Mouse (Mus musculus): Measurements from ENCODE around the gene Ppp4r3b. TPM values are rescaled to one million over a fixed set of nuclear protein-coding genes. Genes with fewer than 3 reads are reported as not detected.

The Ppp4r3b gene
- total RNA-seq (2014; rRNA removed) (37.7 and 38.8 TPM in 2 replicates), polyA plus RNA-seq (2012; rRNA removed) (5.1 and 5.7 TPM in 2 replicates)

DNA sequence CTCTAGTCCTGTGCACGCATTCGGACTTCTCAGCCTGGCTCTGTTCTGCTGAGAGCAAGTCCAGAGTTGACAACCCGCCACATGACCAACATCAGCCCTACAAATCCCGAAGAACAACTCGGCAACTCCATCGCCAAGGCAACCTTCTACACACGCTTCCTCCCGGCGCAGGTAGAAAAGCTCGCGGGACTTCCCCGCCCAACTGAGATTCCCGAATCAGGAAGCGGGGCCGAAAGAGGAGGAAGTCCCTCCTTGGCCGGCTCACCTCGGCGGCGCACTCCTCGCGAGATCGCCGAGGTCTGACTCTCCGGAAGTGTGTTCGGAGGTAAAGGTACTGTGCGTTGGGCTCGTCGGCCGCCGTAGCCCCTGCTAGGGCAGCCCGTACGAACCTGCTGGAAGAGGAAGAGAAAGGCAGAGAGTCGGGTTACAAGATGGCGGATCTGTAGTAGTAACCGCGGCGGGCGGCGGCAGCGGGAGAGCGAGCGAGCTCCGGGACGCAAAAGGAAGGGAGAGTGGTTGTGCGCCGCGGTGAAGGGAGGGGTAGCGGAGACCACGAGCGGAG, at the start of gene Ppp4r3b:
TSS of gene Ppp4r3b (plus strand) at position 328 of the 562 bp plus-strand sequence.
- Histone ChIP-seq H3K36me3 (ENCODE audit: control insufficient read depth, insufficient read depth, low read length) (no peaks in the 10 kb centered on the region), H3K27me3 (ENCODE audit: control insufficient read depth, insufficient read depth, low read length) (no peaks in the 10 kb centered on the region), H3K4me1 (ENCODE audit: control insufficient read depth, insufficient read depth, low read length) (peaks cover 1% of the 10 kb centered on the region; the same call in 1 of the 2 replicates), H3K4me3 (ENCODE audit: insufficient read depth, low read depth, low read length) (peak within 1 kb of the TSS; percentile 98), H3K79me2 (ENCODE audit: control insufficient read depth, insufficient read depth, low read length) (peaks cover 3% of the 10 kb centered on the region; the same call in 1 of the 2 replicates), H3K9ac (ENCODE audit: low read depth, low read length) (peak within 1 kb of the TSS; percentile 89), H3K27ac (replicated peaks; ENCODE audit: insufficient read depth, low read depth, low read length) (peak within 1 kb of the TSS; percentile 72)
- WGBS = under 1% methylated on average over 50 of the region's 50 CpGs
- DNase-seq (ENCODE audit: extremely low read depth, low read depth, low spot score) = peak; percentile 93
- peak; percentile 61; the same call in 1 of the 2 replicates for TF ChIP-seq POLR2A (IDR thresholded peaks at IDR 0.05; ENCODE audit: extremely low read depth, insufficient read depth, low read length)
- TF ChIP-seq CTCF (IDR thresholded peaks at IDR 0.05; ENCODE audit: low read depth, low read length) = no peak

GRCm38 (mm10) chr11:29129862-29130384, 42.8 kb upstream of the Ppp4r3b start:
- H3K9ac ChIP-seq (ENCODE audit: low read depth, low read length) = no peak overlapping the region
- no peak for DNase-seq (ENCODE audit: extremely low read depth, low read depth, low spot score)
- H3K79me2 ChIP-seq (ENCODE audit: control insufficient read depth, insufficient read depth, low read length) = no peaks in the 10 kb centered on the region; the same call in 1 of the 2 replicates
- 44% methylated on average over 11 of the region's 11 CpGs for WGBS
- TF ChIP-seq CTCF (IDR thresholded peaks at IDR 0.05; ENCODE audit: low read depth, low read length) = no peak
- no peak for TF ChIP-seq POLR2A (IDR thresholded peaks at IDR 0.05; ENCODE audit: extremely low read depth, insufficient read depth, low read length)
- no peaks in the 10 kb centered on the region for H3K27me3 ChIP-seq (ENCODE audit: control insufficient read depth, insufficient read depth, low read length)
- H3K27ac ChIP-seq (replicated peaks; ENCODE audit: insufficient read depth, low read depth, low read length) = no peak overlapping the region
- peaks cover 7% of the 10 kb centered on the region for H3K36me3 ChIP-seq (ENCODE audit: control insufficient read depth, insufficient read depth, low read length)
- H3K4me3 ChIP-seq (ENCODE audit: insufficient read depth, low read depth, low read length) = peak overlapping the region; percentile 95
- H3K4me1 ChIP-seq (ENCODE audit: control insufficient read depth, insufficient read depth, low read length) = 0 out of 2 replicates have a peak, but pooled peaks cover 1% of the 10 kb centered on the region

DNA sequence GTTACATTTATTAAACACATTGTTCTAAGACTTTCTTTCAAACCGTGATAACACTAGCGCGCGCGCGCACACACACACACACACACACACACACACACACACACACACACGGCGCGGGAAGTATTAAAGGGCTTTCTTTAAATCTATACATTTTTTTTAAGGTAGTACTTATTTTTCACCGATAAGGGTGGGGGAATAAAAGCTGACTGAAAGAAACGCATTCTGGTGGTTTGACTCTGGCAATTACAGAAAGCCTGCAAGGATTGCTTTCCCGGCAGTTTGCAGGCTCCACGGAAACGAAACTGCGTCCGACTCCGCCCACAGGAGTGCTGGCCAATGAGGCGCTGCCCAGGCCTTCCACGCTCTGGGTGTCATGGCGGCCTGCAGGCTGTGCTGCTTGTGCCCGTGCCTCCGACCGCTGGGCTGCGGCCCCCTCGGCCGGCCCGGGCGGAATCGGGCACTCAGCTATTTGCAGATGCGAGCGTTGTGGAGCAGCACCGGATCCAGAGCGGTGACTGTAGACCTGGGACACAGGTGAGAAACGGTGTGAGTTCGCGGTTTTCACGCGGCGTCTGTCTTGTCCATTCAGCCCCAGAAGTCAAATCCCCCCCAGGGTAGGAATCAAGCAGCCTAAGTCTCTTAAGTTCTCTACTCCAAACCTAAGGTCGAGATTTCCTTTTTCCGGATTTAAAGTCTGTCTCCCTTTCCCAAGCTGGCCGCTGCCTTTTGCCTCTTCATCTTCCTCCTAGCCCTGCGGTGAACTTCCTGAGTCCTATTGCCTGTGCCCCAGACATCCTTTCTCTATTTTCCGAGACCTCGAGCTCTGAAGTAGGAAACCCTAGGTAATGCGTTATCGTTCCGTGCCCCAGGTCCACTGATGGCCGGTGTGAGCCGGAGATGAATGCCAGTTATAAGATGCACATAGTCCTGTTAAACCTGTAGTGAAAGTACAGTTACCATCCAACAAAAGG, 42.0 kb upstream of the Ppp4r3b start, which contains the start of gene Pnpt1:
TSS of gene Pnpt1 (plus strand) at position 360 of the 971 bp plus-strand sequence.
- H3K36me3 ChIP-seq (ENCODE audit: control insufficient read depth, insufficient read depth, low read length) = peaks cover 7% of the 10 kb centered on the region
- no peaks in the 10 kb centered on the region for H3K27me3 ChIP-seq (ENCODE audit: control insufficient read depth, insufficient read depth, low read length)
- H3K27ac ChIP-seq (replicated peaks; ENCODE audit: insufficient read depth, low read depth, low read length) = peak within 1 kb of the TSS; percentile 51; the same call in 1 of the 2 replicates
- H3K4me3 ChIP-seq (ENCODE audit: insufficient read depth, low read depth, low read length) = peak within 1 kb of the TSS; percentile 95
- DNase-seq (ENCODE audit: extremely low read depth, low read depth, low spot score) = peak; percentile 84
- TF ChIP-seq POLR2A (IDR thresholded peaks at IDR 0.05; ENCODE audit: extremely low read depth, insufficient read depth, low read length) = 0 out of 2 replicates have a peak, but pooled peaks have one; percentile 25
- TF ChIP-seq CTCF (IDR thresholded peaks at IDR 0.05; ENCODE audit: low read depth, low read length) = no peak
- H3K4me1 ChIP-seq (ENCODE audit: control insufficient read depth, insufficient read depth, low read length) = 0 out of 2 replicates have a peak, but pooled peaks cover 1% of the 10 kb centered on the region
- H3K9ac ChIP-seq (ENCODE audit: low read depth, low read length) = peak within 1 kb of the TSS; percentile 92
- H3K79me2 ChIP-seq (ENCODE audit: control insufficient read depth, insufficient read depth, low read length) = no peaks in the 10 kb centered on the region; the same call in 1 of the 2 replicates
- WGBS = under 1% methylated on average over 50 of the region's 50 CpGs

GRCm38 (mm10) chr11:29140671-29141070, 32.0 kb upstream of the Ppp4r3b start:
- TF ChIP-seq POLR2A (IDR thresholded peaks at IDR 0.05; ENCODE audit: extremely low read depth, insufficient read depth, low read length) = no peak
- no peak for TF ChIP-seq CTCF (IDR thresholded peaks at IDR 0.05; ENCODE audit: low read depth, low read length)
- Histone ChIP-seq H3K27me3 (ENCODE audit: control insufficient read depth, insufficient read depth, low read length) (no peaks in the 10 kb centered on the region), H3K4me3 (ENCODE audit: insufficient read depth, low read depth, low read length) (no peak overlapping the region), H3K36me3 (ENCODE audit: control insufficient read depth, insufficient read depth, low read length) (peaks cover 29% of the 10 kb centered on the region), H3K27ac (replicated peaks; ENCODE audit: insufficient read depth, low read depth, low read length) (no peak overlapping the region), H3K4me1 (ENCODE audit: control insufficient read depth, insufficient read depth, low read length) (no peaks in the 10 kb centered on the region), H3K9ac (ENCODE audit: low read depth, low read length) (no peak overlapping the region), H3K79me2 (ENCODE audit: control insufficient read depth, insufficient read depth, low read length) (no peaks in the 10 kb centered on the region)
- 74% methylated on average over 1 of the region's 1 CpGs for WGBS
- no peak for DNase-seq (ENCODE audit: extremely low read depth, low read depth, low spot score)

DNA sequence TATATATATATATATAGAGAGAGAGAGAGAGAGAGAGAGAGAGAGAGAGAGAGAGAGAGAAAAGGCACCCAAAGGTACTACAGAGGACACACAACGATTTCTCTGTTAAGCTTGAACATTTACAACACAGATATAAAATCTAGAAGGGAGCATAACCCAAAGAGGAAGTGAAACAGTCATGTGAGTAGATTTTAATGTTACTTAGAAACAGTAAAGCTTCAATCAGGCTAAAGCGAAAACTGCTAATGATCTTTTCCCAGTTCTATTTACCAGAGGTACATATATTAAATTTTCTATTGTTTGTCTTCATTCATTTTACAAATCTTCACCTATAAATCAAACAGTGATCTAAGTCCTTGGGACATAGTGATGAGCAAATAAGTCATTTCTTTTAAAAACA, 23.8 kb upstream of the Ppp4r3b start:
- H3K27ac ChIP-seq (replicated peaks; ENCODE audit: insufficient read depth, low read depth, low read length) = no peak overlapping the region
- no peaks in the 10 kb centered on the region for H3K79me2 ChIP-seq (ENCODE audit: control insufficient read depth, insufficient read depth, low read length)
- H3K9ac ChIP-seq (ENCODE audit: low read depth, low read length) = no peak overlapping the region
- peak; percentile 15 for DNase-seq (ENCODE audit: extremely low read depth, low read depth, low spot score)
- H3K27me3 ChIP-seq (ENCODE audit: control insufficient read depth, insufficient read depth, low read length) = no peaks in the 10 kb centered on the region
- no peak overlapping the region for H3K4me3 ChIP-seq (ENCODE audit: insufficient read depth, low read depth, low read length)
- peaks cover 34% of the 10 kb centered on the region for H3K36me3 ChIP-seq (ENCODE audit: control insufficient read depth, insufficient read depth, low read length)
- H3K4me1 ChIP-seq (ENCODE audit: control insufficient read depth, insufficient read depth, low read length) = no peaks in the 10 kb centered on the region
- no peak for TF ChIP-seq CTCF (IDR thresholded peaks at IDR 0.05; ENCODE audit: low read depth, low read length)
- TF ChIP-seq POLR2A (IDR thresholded peaks at IDR 0.05; ENCODE audit: extremely low read depth, insufficient read depth, low read length) = no peak
- 88% methylated on average over 2 of the region's 2 CpGs for WGBS

All from liver, adult 2 months (tissue).